Comparison of ENCODE assay signal across 7 mouse cellular contexts in genomic region chr7:27674522-27675221, GRCm38 (mm10). TPM values are rescaled to one million over a fixed set of nuclear protein-coding genes. Genes with fewer than 3 reads are reported as not detected.
DNase-seq lines count a peak whose midpoint lies in the region; ATAC-seq and TF ChIP-seq lines count a peak whose summit lies in the region.

Map3k10 (minus strand) TSS chr7:27674598.

- intact Hi-C loops in left cerebral cortex, postnatal 4 days (cut with DNase I): no loop called here

- peak within 1 kb of the TSS; percentile 99 for H3K4me3 ChIP-seq in embryonic facial prominence, embryonic 10.5 days
- peak within 1 kb of the TSS; percentile 95 for H3K4me3 ChIP-seq in intestine, postnatal 0 days (ENCODE audit: low read depth, low read length)
- peak within 1 kb of the TSS; percentile 94 for H3K4me3 ChIP-seq in midbrain, embryonic 12.5 days
- H3K4me3 ChIP-seq in small intestine, adult 2 months (ENCODE audit: low read depth, low read length): peak within 1 kb of the TSS; percentile 84

- H3K9ac ChIP-seq in intestine, postnatal 0 days (ENCODE audit: low read depth, low read length): peak within 1 kb of the TSS; percentile 75
- peak within 1 kb of the TSS; percentile 98 for H3K9ac ChIP-seq in midbrain, embryonic 12.5 days (replicated peaks)

- peaks cover 24% of the 10 kb centered on the region for H3K36me3 ChIP-seq in embryonic facial prominence, embryonic 10.5 days (replicated peaks)
- no peaks in the 10 kb centered on the region for H3K36me3 ChIP-seq in intestine, postnatal 0 days (ENCODE audit: control insufficient read depth, insufficient read depth)
- H3K36me3 ChIP-seq in midbrain, embryonic 12.5 days: peaks cover 20% of the 10 kb centered on the region; the same call in 1 of the 2 replicates
- H3K36me3 ChIP-seq in small intestine, adult 2 months (ENCODE audit: control insufficient read depth, insufficient read depth, low read length): no peaks in the 10 kb centered on the region

- DNase-seq in adrenal gland, postnatal 10 days: peak; percentile 94
- peak; percentile 94 for DNase-seq in embryonic facial prominence, embryonic 10.5 days (ENCODE audit: low spot score)
- DNase-seq in gonadal fat pad, adult 2 months (ENCODE audit: low read depth): peak; percentile 78
- peak; percentile 95 for DNase-seq in left cerebral cortex, postnatal 4 days

- under 1% methylated on average over 31 of the region's 31 CpGs for WGBS in embryonic facial prominence, embryonic 10.5 days
- WGBS in intestine, postnatal 0 days: under 1% methylated on average over 31 of the region's 31 CpGs
- 1% methylated on average over 31 of the region's 31 CpGs for WGBS in midbrain, embryonic 12.5 days
- under 1% methylated on average over 31 of the region's 31 CpGs for WGBS in small intestine, adult 2 months

- no peaks in the 10 kb centered on the region for H3K9me3 ChIP-seq in embryonic facial prominence, embryonic 10.5 days
- no peaks in the 10 kb centered on the region for H3K9me3 ChIP-seq in intestine, postnatal 0 days (ENCODE audit: control insufficient read depth)
- H3K9me3 ChIP-seq in midbrain, embryonic 12.5 days: no peaks in the 10 kb centered on the region

- peak within 1 kb of the TSS; percentile 100 for H3K4me2 ChIP-seq in intestine, postnatal 0 days (replicated peaks; ENCODE audit: low read depth)
- H3K4me2 ChIP-seq in midbrain, embryonic 12.5 days (replicated peaks): peak within 1 kb of the TSS; percentile 100

- TF ChIP-seq POLR2A in small intestine, adult 2 months (IDR thresholded peaks at IDR 0.05; ENCODE audit: low read depth, low read length): no peak

- no peak for TF ChIP-seq CTCF in intestine, postnatal 0 days (IDR thresholded peaks at IDR 0.05; ENCODE audit: low read depth)
- no peak for TF ChIP-seq CTCF in small intestine, adult 2 months (IDR thresholded peaks at IDR 0.05; ENCODE audit: extremely low read depth, insufficient read length, insufficient replicate concordance, low read depth, low read length)

- H3K4me1 ChIP-seq in embryonic facial prominence, embryonic 10.5 days: peaks cover 32% of the 10 kb centered on the region
- H3K4me1 ChIP-seq in intestine, postnatal 0 days (replicated peaks; ENCODE audit: control insufficient read depth, insufficient read depth, low read length): no peaks in the 10 kb centered on the region
- H3K4me1 ChIP-seq in midbrain, embryonic 12.5 days: peaks cover 33% of the 10 kb centered on the region
- H3K4me1 ChIP-seq in small intestine, adult 2 months (ENCODE audit: control insufficient read depth, insufficient read depth, insufficient read length, low read length): peaks cover 14% of the 10 kb centered on the region

- H3K27ac ChIP-seq in embryonic facial prominence, embryonic 10.5 days (replicated peaks): peak within 1 kb of the TSS; percentile 94
- peak within 1 kb of the TSS; percentile 16; the same call in 1 of the 2 replicates for H3K27ac ChIP-seq in intestine, postnatal 0 days (ENCODE audit: low read depth, low read length)
- H3K27ac ChIP-seq in midbrain, embryonic 12.5 days (replicated peaks): peak within 1 kb of the TSS; percentile 87
- H3K27ac ChIP-seq in small intestine, adult 2 months (ENCODE audit: insufficient read depth, low read depth, low read length): peak within 1 kb of the TSS; percentile 95

- ATAC-seq in intestine, postnatal 0 days: peak; percentile 95
- peak; percentile 98 for ATAC-seq in midbrain, embryonic 12.5 days (ENCODE audit: low FRiP score, low read depth)

- no peaks in the 10 kb centered on the region for H3K27me3 ChIP-seq in embryonic facial prominence, embryonic 10.5 days (replicated peaks; ENCODE audit: low read depth, poor library complexity, severe bottlenecking)
- no peaks in the 10 kb centered on the region for H3K27me3 ChIP-seq in intestine, postnatal 0 days (replicated peaks; ENCODE audit: control insufficient read depth, insufficient read depth, low read length)
- no peaks in the 10 kb centered on the region for H3K27me3 ChIP-seq in midbrain, embryonic 12.5 days
- no peaks in the 10 kb centered on the region for H3K27me3 ChIP-seq in small intestine, adult 2 months (ENCODE audit: control insufficient read depth, insufficient read depth, low read length)

RNA-seq across cellular contexts. Expression of gene Map3k10, which starts in this region (rescaled TPM):
- 10 to 100 TPM; 25.9 to 26.6 TPM for total RNA-seq in adrenal gland, postnatal 10 days (2021)
- 9.0 and 9.2 TPM in 2 replicates for polyA plus RNA-seq in embryonic facial prominence, embryonic 10.5 days (2016; fragmentation: Nextera tagmentation; extraction: Ambion mirVana)
- polyA plus RNA-seq in gonadal fat pad, adult 2 months (2012; rRNA removed): 20.1 and 22.1 TPM in 2 replicates
- 3.2 and 3.6 TPM in 2 replicates for polyA plus RNA-seq in intestine, postnatal 0 days (2015; fragmentation: Nextera tagmentation; extraction: Ambion mirVana)
- 100 to 1,000 TPM; 162 to 170 TPM for total RNA-seq in left cerebral cortex, postnatal 4 days (2021)
- 17.9 and 18.9 TPM in 2 replicates for polyA plus RNA-seq in midbrain, embryonic 12.5 days (2016; fragmentation: Nextera tagmentation; extraction: Ambion mirVana)
- polyA plus RNA-seq in small intestine, adult 2 months (2012; rRNA removed): 11.1 and 16.8 TPM in 2 replicates

Comparison
In these comparisons a context has a peak if more than half of its experiments do, and no peak if none do; other contexts are left out.
1. Peak in every context shown above with its lines: DNase-seq, ATAC-seq, H3K4me3 ChIP-seq and H3K27ac ChIP-seq.
2. RNA of gene Map3k10 (total RNA-seq): 162 to 170 TPM in left cerebral cortex, postnatal 4 days; 25.9 to 26.6 TPM in adrenal gland, postnatal 10 days; every median in the first group is over 4 times any median in the second.
3. H3K27ac ChIP-seq: peak in every context shown above with its lines; median percentile 95 in small intestine, adult 2 months; 94 in embryonic facial prominence, embryonic 10.5 days; 87 in midbrain, embryonic 12.5 days; 16 in intestine, postnatal 0 days.